Mouse (Mus musculus) hindbrain, embryonic 13.5 days (tissue): ENCODE measurements around the gene Rbm43. TPM values are rescaled to one million over a fixed set of nuclear protein-coding genes. Genes with fewer than 3 reads are reported as not detected.
A peak's percentile ranks its signal among the peaks of the same experiment; 100 is the strongest.

Source experiments
- ATAC-seq: fragments of 200-750 bp; cut with Nextera tagmentation; 2 replicates; pipeline ENCODE4 v1.8.0; 2017; ENCODE audit warnings: moderate TSS enrichment; ENCODE audit not compliant: low FRiP score
- H3K27ac ChIP-seq: fragments of 300-500 bp; sonication (generic); 2 replicates; pipeline ENCODE4 v1.5.1; 2015; ENCODE audit warnings: inconsistent platforms, mild to moderate bottlenecking, moderate library complexity
- H3K27me3 ChIP-seq: fragments of 300-500 bp; sonication (generic); 2 replicates; pipeline ENCODE4 v1.6.1; 2015; ENCODE audit warnings: mild to moderate bottlenecking, inconsistent platforms
- H3K36me3 ChIP-seq: fragments of 300-500 bp; sonication (generic); 2 replicates; pipeline ENCODE4 v1.6.1; 2015; ENCODE audit warnings: mild to moderate bottlenecking, inconsistent platforms
- H3K4me1 ChIP-seq: fragments of 300-500 bp; sonication (generic); replicated peaks from 2 replicates; pipeline ENCODE4 v1.6.1; 2015; ENCODE audit warnings: inconsistent platforms
- H3K4me2 ChIP-seq: fragments of 300-500 bp; sonication (generic); 2 replicates; pipeline ENCODE4 v1.6.1; 2015; ENCODE audit warnings: inconsistent platforms, mild to moderate bottlenecking, moderate library complexity
- H3K4me3 ChIP-seq: fragments of 300-500 bp; sonication (generic); 2 replicates; pipeline ENCODE4 v1.5.1; 2015; ENCODE audit warnings: mild to moderate bottlenecking, inconsistent platforms
- H3K9ac ChIP-seq: fragments of 300-500 bp; sonication (generic); 2 replicates; pipeline ENCODE4 v1.6.1; 2015; ENCODE audit warnings: mild to moderate bottlenecking, inconsistent platforms
- H3K9me3 ChIP-seq: fragments of 300-500 bp; sonication (generic); 2 replicates; pipeline ENCODE4 v1.6.1; 2016; ENCODE audit warnings: inconsistent platforms
- WGBS: fragments of 180-500 bp; shearing (Covaris S2); methylation state at CpG from one replicate; pipeline ENCODE4 v1.1.7; 2015; 5-methylcytosine and 5-hydroxymethylcytosine counted together
- polyA plus RNA-seq: library from polyadenylated mRNA; unstranded; fragments of >200 nt; fragmentation: Nextera tagmentation; extraction: Ambion mirVana; gene quantifications from 2 replicates; pipeline ENCODE4 v1.2.1, GENCODE M21; 2015

The Rbm43 gene
- 5.0 and 6.2 TPM in 2 replicates for polyA plus RNA-seq

GRCm38 (mm10) chr2:51934574-51935334 is at the start of gene Rbm43:
TSS of gene Rbm43 (minus strand) at chr2:51935163.
- 2% methylated on average over 48 of the region's 48 CpGs for WGBS
- peak; percentile 85 for ATAC-seq
- no peaks in the 10 kb centered on the region for H3K9me3 ChIP-seq
- no peaks in the 10 kb centered on the region for H3K36me3 ChIP-seq
- peaks cover 11% of the 10 kb centered on the region for H3K27me3 ChIP-seq
- H3K27ac ChIP-seq, result no peak within 1 kb of the TSS
- H3K4me1 ChIP-seq, result 0 out of 2 replicates have a peak, but pooled peaks cover 4% of the 10 kb centered on the region
- peak within 1 kb of the TSS; percentile 74 for H3K9ac ChIP-seq
- H3K4me2 ChIP-seq, result peak within 1 kb of the TSS; percentile 89
- H3K4me3 ChIP-seq, result peak within 1 kb of the TSS; percentile 53

- Histone ChIP-seq H3K9me3 (no peaks in the 10 kb centered on the region), H3K9ac (no peak overlapping the region), H3K4me1 (no peaks in the 10 kb centered on the region), H3K4me3 (no peak overlapping the region), H3K4me2 (0 out of 2 replicates have a peak overlapping the region, but pooled peaks have one; percentile 4), H3K27ac (no peak overlapping the region), H3K27me3 (no peaks in the 10 kb centered on the region), H3K36me3 (no peaks in the 10 kb centered on the region)
- no peak for ATAC-seq
- WGBS, result 79% methylated on average over 13 of the region's 13 CpGs
Observed at GRCm38 (mm10) chr2:51982288-51982687, 47.3 kb upstream of the Rbm43 start.

- no peak overlapping the region for H3K4me2 ChIP-seq
- ATAC-seq, result no peak
- WGBS, result 61% methylated on average over 11 of the region's 11 CpGs
- peak overlapping the region; percentile 40; the same call in 1 of the 2 replicates for H3K27ac ChIP-seq
- no peaks in the 10 kb centered on the region for H3K36me3 ChIP-seq
- H3K9ac ChIP-seq, result no peak overlapping the region
- no peaks in the 10 kb centered on the region for H3K9me3 ChIP-seq
- no peaks in the 10 kb centered on the region for H3K27me3 ChIP-seq
- no peaks in the 10 kb centered on the region for H3K4me1 ChIP-seq
- no peak overlapping the region for H3K4me3 ChIP-seq
Observed at GRCm38 (mm10) chr2:51981630-51982029, 46.7 kb upstream of the Rbm43 start.

GRCm38 (mm10) chr2:51973410-51973968 is 38.5 kb upstream of the Rbm43 start, which contains the start of gene Nmi:
TSS of gene Nmi (minus strand) at chr2:51973494.
- Histone ChIP-seq H3K9me3 (no peaks in the 10 kb centered on the region), H3K36me3 (no peaks in the 10 kb centered on the region), H3K27me3 (no peaks in the 10 kb centered on the region), H3K27ac (peak within 1 kb of the TSS; percentile 49; the same call in 1 of the 2 replicates), H3K4me3 (peak within 1 kb of the TSS; percentile 50), H3K4me2 (peak within 1 kb of the TSS; percentile 77), H3K9ac (peak within 1 kb of the TSS; percentile 71), H3K4me1 (peaks cover 6% of the 10 kb centered on the region; the same call in 1 of the 2 replicates)
- no peak; the same call in 1 of the 2 replicates for ATAC-seq
- WGBS, result 82% methylated on average over 9 of the region's 9 CpGs

GRCm38 (mm10) chr2:51972641-51973409 is 37.9 kb upstream of the Rbm43 start:
- H3K4me2 ChIP-seq, result peak overlapping the region; percentile 77
- WGBS, result 4% methylated on average over 40 of the region's 40 CpGs
- ATAC-seq, result peak; percentile 73
- H3K27me3 ChIP-seq, result no peaks in the 10 kb centered on the region
- H3K36me3 ChIP-seq, result no peaks in the 10 kb centered on the region
- H3K9ac ChIP-seq, result peak overlapping the region; percentile 71
- peak overlapping the region; percentile 50 for H3K4me3 ChIP-seq
- H3K27ac ChIP-seq, result peak overlapping the region; percentile 49; the same call in 1 of the 2 replicates
- H3K4me1 ChIP-seq, result peaks cover 6% of the 10 kb centered on the region; the same call in 1 of the 2 replicates
- no peaks in the 10 kb centered on the region for H3K9me3 ChIP-seq

- Histone ChIP-seq H3K9ac (no peak overlapping the region), H3K36me3 (no peaks in the 10 kb centered on the region), H3K4me3 (peak overlapping the region; percentile 50), H3K9me3 (no peaks in the 10 kb centered on the region), H3K27ac (no peak overlapping the region), H3K4me1 (peaks cover 6% of the 10 kb centered on the region; the same call in 1 of the 2 replicates), H3K27me3 (no peaks in the 10 kb centered on the region), H3K4me2 (peak overlapping the region; percentile 77)
- no peak for ATAC-seq
- WGBS, result 67% methylated on average over 5 of the region's 5 CpGs
Observed at GRCm38 (mm10) chr2:51972142-51972541, 37.2 kb upstream of the Rbm43 start.

GRCm38 (mm10) chr2:51970897-51971296 is 35.9 kb upstream of the Rbm43 start:
- no peak overlapping the region for H3K4me3 ChIP-seq
- H3K9me3 ChIP-seq, result no peaks in the 10 kb centered on the region
- 96% methylated on average over 4 of the region's 4 CpGs for WGBS
- no peaks in the 10 kb centered on the region for H3K36me3 ChIP-seq
- ATAC-seq, result no peak
- no peak overlapping the region for H3K4me2 ChIP-seq
- H3K27me3 ChIP-seq, result no peaks in the 10 kb centered on the region
- H3K9ac ChIP-seq, result no peak overlapping the region
- peaks cover 6% of the 10 kb centered on the region; the same call in 1 of the 2 replicates for H3K4me1 ChIP-seq
- H3K27ac ChIP-seq, result no peak overlapping the region

- Histone ChIP-seq H3K27me3 (no peaks in the 10 kb centered on the region), H3K4me1 (no peaks in the 10 kb centered on the region), H3K36me3 (no peaks in the 10 kb centered on the region), H3K27ac (no peak overlapping the region), H3K9ac (no peak overlapping the region), H3K4me3 (no peak overlapping the region), H3K4me2 (no peak overlapping the region), H3K9me3 (no peaks in the 10 kb centered on the region)
- ATAC-seq, result no peak
- 95% methylated on average over 3 of the region's 3 CpGs for WGBS
Observed at GRCm38 (mm10) chr2:51967288-51967687, 32.3 kb upstream of the Rbm43 start.

GRCm38 (mm10) chr2:51953648-51954204 is 18.8 kb upstream of the Rbm43 start:
- Histone ChIP-seq H3K27me3 (no peaks in the 10 kb centered on the region), H3K9ac (no peak overlapping the region), H3K27ac (no peak overlapping the region), H3K4me2 (no peak overlapping the region), H3K9me3 (no peaks in the 10 kb centered on the region), H3K36me3 (no peaks in the 10 kb centered on the region), H3K4me3 (no peak overlapping the region), H3K4me1 (no peaks in the 10 kb centered on the region)
- no peak for ATAC-seq
- 93% methylated on average over 7 of the region's 7 CpGs for WGBS

GRCm38 (mm10) chr2:51950876-51951275 is 15.9 kb upstream of the Rbm43 start:
- no peak overlapping the region for H3K4me2 ChIP-seq
- no peak overlapping the region for H3K9ac ChIP-seq
- H3K4me3 ChIP-seq, result no peak overlapping the region
- no peak for ATAC-seq
- H3K27me3 ChIP-seq, result no peaks in the 10 kb centered on the region
- no peaks in the 10 kb centered on the region for H3K4me1 ChIP-seq
- no peaks in the 10 kb centered on the region for H3K9me3 ChIP-seq
- no peaks in the 10 kb centered on the region for H3K36me3 ChIP-seq
- 72% methylated on average over 1 of the region's 1 CpGs for WGBS
- H3K27ac ChIP-seq, result no peak overlapping the region

- Histone ChIP-seq H3K4me2 (no peak overlapping the region), H3K4me1 (no peaks in the 10 kb centered on the region), H3K27me3 (no peaks in the 10 kb centered on the region), H3K9ac (no peak overlapping the region), H3K9me3 (no peaks in the 10 kb centered on the region), H3K4me3 (no peak overlapping the region), H3K27ac (no peak overlapping the region), H3K36me3 (no peaks in the 10 kb centered on the region)
- WGBS, result 82% methylated on average over 6 of the region's 6 CpGs
- no peak for ATAC-seq
Observed at GRCm38 (mm10) chr2:51948105-51948830, 13.3 kb upstream of the Rbm43 start.
